Mouse (Mus musculus) neutrophil, adult 5-6 weeks (primary cell): ENCODE results near the gene Herc1. TPM values are rescaled to one million over a fixed set of nuclear protein-coding genes. Genes with fewer than 3 reads are reported as not detected.
A peak's percentile ranks its signal among the peaks of the same experiment; 100 is the strongest.
"Not testable (repeated sequence)": the region's sequence is repeated elsewhere in the genome, so short reads cannot be mapped to it uniquely, and the experiment has no call there.

Source experiments
- ATAC-seq: fragments of 151-379, 151-347 bp; 2 replicates; pipeline ENCODE4 v1.8.0; 2017; ENCODE audit warnings: mild to moderate bottlenecking, moderate TSS enrichment; ENCODE audit not compliant: insufficient number of reproducible peaks, poor library complexity, low FRiP score, severe bottlenecking; ENCODE audit errors: extremely low read depth
- total RNA-seq: library from RNA; stranded (forward); fragments of 200-1000 nt; gene quantifications from 2 replicates; pipeline ENCODE4 v1.2.3, GENCODE M21; 2017

The Herc1 gene
- total RNA-seq, 1 experiment from 2014 or later = 174 TPM

GRCm38 (mm10) chr9:66340394-66341094 is 9.7 kb upstream of the Herc1 start:
- no peak for ATAC-seq

- ATAC-seq = peak; percentile 36; the same call in 1 of the 2 replicates
These were observed 2.7 kb upstream of the Herc1 start for GRCm38 (mm10) chr9:66347405-66348035.

GRCm38 (mm10) chr9:66349144-66349859 is 948 bp upstream of the Herc1 start:
- no peak for ATAC-seq

GRCm38 (mm10) chr9:66350788-66351430 is 659 bp downstream of the Herc1 start:
- ATAC-seq = 0 out of 2 replicates have a peak, but pooled peaks have one; percentile 17

GRCm38 (mm10) chr9:66352704-66353103 is 2.5 kb downstream of the Herc1 start:
- ATAC-seq = no peak

- no peak for ATAC-seq
These were observed 8.9 kb downstream of the Herc1 start for GRCm38 (mm10) chr9:66359135-66359534.

GRCm38 (mm10) chr9:66360143-66360690 is 10.0 kb downstream of the Herc1 start:
- ATAC-seq = no peak

GRCm38 (mm10) chr9:66368890-66369433 is 18.7 kb downstream of the Herc1 start:
- ATAC-seq = no peak

- no peak for ATAC-seq
These were observed 20.1 kb downstream of the Herc1 start for GRCm38 (mm10) chr9:66370334-66370733.

GRCm38 (mm10) chr9:66370847-66371246 is 20.6 kb downstream of the Herc1 start:
- ATAC-seq = no peak

- no peak for ATAC-seq
These were observed 23.2 kb downstream of the Herc1 start for GRCm38 (mm10) chr9:66373432-66373831.

GRCm38 (mm10) chr9:66374495-66375478 is 24.5 kb downstream of the Herc1 start:
- ATAC-seq = peak; percentile 41; the same call in 1 of the 2 replicates

- no peak for ATAC-seq
These were observed 33.2 kb downstream of the Herc1 start for GRCm38 (mm10) chr9:66383417-66383816.

GRCm38 (mm10) chr9:66390338-66390737 is 40.1 kb downstream of the Herc1 start:
- ATAC-seq = not testable (repeated sequence)

GRCm38 (mm10) chr9:66393304-66393703 is 43.1 kb downstream of the Herc1 start:
- no peak for ATAC-seq

- ATAC-seq = no peak
These were observed 73.2 kb downstream of the Herc1 start for GRCm38 (mm10) chr9:66423492-66423891.

GRCm38 (mm10) chr9:66440007-66440406 is 89.8 kb downstream of the Herc1 start:
- ATAC-seq = no peak

GRCm38 (mm10) chr9:66448253-66448652 is 98.0 kb downstream of the Herc1 start:
- no peak for ATAC-seq
